Mouse (Mus musculus): ENCODE measurements around the gene Macrod2.

The Macrod2 gene

GRCm38 (mm10) chr2:140395179-140395578 lies at the start of gene Macrod2:
Gene Macrod2 (plus strand): TSS chr2:140395309.
- DNase-seq = peak; percentile 98

- no peak for DNase-seq
These were observed 35.2 kb upstream of the Macrod2 start for GRCm38 (mm10) chr2:140359905-140360304.

- no peak for DNase-seq
These were observed 30.3 kb upstream of the Macrod2 start for GRCm38 (mm10) chr2:140364804-140365203.

- no peak for DNase-seq
These were observed 5.6 kb upstream of the Macrod2 start, which contains the start of gene Sel1l2 for GRCm38 (mm10) chr2:140389525-140389924. Gene Sel1l2 (minus strand): TSS chr2:140389706.

DNA sequence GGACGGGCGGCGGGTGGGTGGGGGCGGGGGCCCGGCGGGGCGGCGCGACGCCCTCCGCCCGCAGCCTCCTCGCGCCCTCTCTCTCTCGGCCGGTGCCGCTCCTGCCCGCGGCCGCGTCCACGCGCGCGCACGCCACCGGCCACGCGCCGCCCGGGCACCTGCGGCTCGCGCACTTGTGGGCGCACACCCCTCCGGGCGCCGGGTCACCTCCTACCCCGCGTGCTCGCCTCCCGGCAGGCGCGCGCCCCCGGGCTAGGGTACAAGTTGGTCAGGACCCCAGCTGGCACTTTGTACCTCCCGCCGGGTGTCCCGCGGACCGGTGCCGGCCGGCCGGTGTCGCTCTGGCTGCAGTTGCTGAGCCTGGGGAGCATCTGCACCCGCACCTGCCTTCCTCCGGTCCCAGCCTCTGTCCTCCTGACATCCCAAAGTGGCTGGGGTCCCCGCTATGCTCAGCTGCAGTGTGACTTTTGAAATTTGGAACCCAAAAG lies 679 bp downstream of the Macrod2 start:
- peak; percentile 22 for DNase-seq

- no peak for DNase-seq
These were observed 30.7 kb downstream of the Macrod2 start for GRCm38 (mm10) chr2:140425844-140426243.

GRCm38 (mm10) chr2:140427283-140427682 lies 32.2 kb downstream of the Macrod2 start:
- DNase-seq = no peak

DNA sequence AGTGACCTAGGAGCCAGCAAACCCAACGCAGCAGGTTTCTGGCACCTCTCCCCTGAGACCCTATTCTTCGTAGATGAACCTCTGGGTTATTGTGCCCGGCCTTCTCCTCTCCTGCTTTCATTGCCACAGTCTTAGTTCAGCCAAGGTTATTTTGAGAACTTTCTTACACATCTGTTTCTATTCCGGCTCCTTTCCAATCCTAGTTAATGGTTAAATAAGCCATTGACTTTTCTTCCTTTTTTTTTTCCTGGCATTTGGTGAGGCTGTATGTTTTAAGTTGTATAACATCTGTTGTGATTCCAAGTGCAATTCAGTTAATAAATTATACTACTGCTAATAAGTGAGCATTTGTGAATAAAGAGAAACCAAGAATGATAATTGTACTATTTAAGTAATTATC lies 44.0 kb downstream of the Macrod2 start:
- DNase-seq = no peak

DNA sequence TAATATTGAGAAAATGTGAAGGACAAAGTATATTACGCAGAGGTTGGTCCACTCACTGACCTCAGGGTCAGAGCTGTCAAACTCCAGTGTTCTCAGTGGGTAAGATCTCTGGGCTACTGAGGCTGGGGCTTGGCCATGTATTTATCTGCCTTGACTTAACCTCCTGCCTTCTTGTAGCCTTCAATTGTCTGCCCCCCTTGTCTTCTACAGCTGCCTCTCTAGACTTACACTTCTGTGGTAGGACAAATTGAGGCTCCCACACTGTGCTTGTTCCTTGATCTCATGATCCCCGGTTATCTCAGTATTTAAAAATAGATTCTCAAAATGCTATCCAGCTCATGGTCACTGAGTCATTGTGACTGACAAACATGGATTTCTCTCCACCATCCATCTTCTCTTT lies 53.5 kb downstream of the Macrod2 start:
- DNase-seq = no peak

DNA sequence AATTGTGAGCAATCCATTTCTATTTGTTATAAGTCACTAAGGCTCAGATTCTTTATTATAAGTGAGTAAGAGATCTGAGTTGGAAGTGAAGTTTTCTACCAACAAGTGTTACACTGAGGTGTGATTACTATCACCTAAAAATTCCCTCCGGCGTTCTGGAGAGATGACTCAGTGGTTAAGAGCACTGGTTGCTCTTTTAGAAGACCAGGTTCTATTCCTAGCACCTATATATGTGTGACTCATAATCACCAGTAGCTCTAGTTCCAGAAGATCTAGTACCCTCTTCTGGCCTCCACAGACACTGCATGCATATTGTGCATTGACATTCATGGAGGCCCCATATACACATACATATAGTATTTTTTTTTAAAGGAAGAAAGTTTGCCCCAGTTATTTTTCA lies 80.7 kb downstream of the Macrod2 start:
- no peak for DNase-seq

DNA sequence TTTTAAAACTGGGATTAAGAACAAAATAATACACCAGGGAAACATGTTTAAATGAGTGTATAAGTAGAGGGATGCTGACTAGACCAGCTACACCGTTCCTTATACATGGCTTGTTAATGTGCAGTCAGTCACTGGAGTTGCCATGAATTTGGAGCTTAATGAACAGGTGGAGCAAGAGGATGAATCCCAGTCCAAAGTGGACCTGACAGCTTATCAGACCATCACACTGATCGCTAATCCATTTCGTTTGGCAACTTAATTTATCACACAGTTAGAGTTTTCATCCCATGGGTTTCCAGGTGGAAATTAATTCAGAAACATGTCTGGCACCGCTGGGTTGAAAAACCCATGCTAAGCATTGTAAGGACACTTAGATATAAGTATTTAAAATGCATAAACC lies 81.8 kb downstream of the Macrod2 start:
- DNase-seq = no peak

- no peak for DNase-seq
These were observed 87.5 kb downstream of the Macrod2 start for GRCm38 (mm10) chr2:140482604-140483003.

DNA sequence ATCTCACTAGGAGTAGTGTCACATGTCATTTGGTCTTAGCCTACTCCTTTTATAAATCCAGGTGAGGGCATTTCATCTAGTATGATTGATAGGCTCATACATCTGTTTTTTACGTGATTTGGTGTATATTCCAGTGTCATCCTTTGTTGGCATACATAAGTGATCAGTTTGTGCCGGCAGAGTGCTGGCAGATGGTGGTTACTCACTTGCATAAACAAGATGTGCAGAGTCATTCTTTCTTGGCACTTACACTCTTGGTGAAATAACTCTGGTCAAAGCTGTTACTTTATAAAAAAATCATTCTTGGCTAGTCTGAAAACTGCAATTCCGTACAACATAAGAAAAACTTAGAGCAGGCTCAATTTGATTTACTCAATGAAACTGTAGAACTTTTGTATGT lies 102.6 kb downstream of the Macrod2 start:
- no peak for DNase-seq

- DNase-seq = peak; percentile 43
These were observed 105.8 kb downstream of the Macrod2 start for GRCm38 (mm10) chr2:140500951-140501350.

- DNase-seq = no peak
These were observed 126.4 kb downstream of the Macrod2 start for GRCm38 (mm10) chr2:140521472-140521871.

DNA sequence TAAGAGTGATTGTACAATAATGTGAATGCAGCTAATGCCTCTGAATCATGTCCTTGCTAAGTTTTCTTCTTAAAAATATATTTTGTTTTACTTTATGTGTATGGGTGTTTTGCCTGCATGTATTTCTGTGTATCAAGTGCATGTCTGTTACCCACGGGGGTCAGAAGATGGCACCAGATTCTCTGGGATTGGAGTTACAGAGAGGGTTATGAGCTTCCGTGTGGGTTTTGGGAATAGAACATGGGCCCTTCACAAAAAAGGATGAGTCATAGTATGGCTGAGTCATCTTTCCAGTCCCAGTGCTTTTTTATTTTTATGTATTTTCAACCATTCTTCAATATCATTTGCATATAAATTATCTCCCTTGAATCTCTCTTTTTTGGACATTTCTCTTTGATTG lies 135.1 kb downstream of the Macrod2 start:
- DNase-seq = no peak

DNA sequence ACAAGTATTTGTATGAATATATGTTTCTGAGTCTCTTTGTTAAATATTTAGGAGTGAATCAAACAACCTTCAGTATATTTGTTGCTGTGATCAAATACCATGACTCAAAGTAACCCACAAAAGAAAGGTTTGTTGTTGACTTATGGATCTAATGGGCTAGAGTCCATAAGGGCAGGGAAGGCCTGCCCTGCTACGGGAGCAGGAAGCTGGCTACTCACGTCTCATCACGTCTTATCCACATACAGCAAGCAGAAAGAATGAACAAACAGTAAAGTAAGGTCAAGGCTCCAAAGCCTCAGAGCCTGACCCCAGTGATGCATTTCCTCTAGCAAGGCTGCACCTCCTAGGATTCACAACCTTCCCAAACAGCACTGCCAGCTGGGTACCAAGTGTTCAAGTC lies 136.9 kb downstream of the Macrod2 start:
- DNase-seq = no peak

GRCm38 (mm10) chr2:140532859-140533519 lies 137.9 kb downstream of the Macrod2 start:
- DNase-seq = no peak

DNA sequence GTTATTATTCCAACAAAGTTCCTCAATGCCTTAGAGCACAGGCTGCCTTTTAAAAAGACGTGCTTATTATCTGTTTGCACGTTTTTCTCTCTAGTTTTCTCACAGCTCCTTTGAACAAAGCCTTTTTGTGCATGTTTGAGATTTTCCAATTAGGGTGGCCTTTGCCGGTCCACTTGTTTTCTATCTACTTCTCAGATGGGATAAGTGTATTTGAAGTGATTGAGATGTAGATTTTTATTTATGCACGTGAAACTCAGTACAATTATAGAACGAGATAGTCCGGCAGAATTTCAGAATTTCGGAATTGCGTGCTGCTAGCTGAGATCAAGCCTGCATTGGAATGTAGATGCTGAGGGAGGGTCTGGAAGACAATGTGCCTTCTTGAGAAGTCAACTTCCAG lies 138.5 kb downstream of the Macrod2 start:
- DNase-seq = no peak

DNA sequence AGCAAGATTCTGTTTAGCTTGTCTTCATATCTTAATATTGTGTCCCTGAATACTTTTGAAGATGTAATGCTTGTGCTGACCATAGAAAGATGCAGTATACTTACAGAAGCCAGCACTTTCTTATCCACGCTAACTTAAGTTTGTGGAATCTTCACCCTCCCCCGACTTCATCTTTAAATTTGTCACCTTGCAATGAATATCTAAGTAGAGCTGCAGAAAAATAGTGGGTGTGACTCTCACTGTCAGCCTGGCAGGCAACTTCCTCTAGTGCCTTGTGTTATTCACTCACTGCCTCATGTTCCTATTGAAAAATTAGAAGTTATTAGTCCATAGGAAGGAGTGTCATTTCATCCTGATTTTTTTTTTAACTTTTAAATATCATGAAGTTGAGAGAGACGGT lies 139.5 kb downstream of the Macrod2 start:
- DNase-seq = no peak

DNA sequence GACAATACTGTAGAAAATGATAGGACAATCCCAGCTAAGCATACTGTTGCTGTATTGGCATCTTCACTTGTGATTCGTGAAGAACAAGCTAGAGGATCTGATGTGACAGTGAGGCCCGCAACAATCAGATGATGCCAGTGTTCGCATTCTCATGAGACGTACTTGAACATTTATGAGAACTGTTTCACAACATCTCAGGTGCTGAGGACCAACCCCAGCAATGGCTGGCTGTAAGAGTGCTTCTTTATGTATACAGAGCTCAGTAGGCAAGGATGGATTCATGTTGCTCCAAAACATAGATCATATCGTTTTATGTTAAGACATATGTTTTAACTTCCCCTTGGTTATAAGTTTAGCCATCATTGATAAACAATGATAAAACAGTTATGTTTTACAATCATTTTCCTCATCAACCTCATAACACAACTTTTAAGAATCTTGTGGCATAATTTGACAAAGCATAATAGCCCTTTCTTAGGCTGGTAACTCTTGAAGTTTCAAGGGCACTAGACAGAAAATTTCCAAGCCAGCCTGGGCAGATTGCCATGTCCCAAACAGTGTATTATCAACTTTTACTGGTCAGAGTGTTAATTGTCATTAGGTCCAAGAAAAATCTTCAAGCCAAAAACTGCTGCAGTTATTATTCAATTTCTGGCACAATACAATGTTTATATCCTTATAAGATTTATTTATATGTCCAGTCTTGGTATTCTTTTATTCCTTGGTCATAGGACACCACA lies 140.9 kb downstream of the Macrod2 start:
- no peak for DNase-seq

GRCm38 (mm10) chr2:140549286-140549685 lies 154.2 kb downstream of the Macrod2 start:
- no peak for DNase-seq

DNA sequence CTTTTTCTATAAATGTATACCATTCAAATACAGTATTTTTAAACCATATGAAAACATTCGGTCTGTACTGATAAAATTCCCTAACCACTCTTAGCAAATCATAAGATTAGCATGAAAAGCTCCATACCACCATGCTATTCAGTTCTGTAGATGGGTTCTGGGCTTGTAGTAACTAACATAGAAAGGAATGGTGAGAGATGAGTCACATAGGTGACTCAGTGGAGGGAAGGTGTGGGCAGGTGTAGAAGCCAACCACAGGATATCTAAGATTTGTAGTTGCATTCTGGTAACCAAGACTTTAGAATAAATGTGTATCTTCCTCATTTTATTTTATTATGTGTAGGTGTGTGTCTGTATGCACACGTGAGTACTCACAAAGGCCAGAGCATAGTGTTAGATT lies 166.3 kb downstream of the Macrod2 start:
- DNase-seq = no peak

- no peak for DNase-seq
These were observed 175.8 kb downstream of the Macrod2 start for GRCm38 (mm10) chr2:140570874-140571273.
